Mouse (Mus musculus) spleen, adult 2 months (tissue): ENCODE data around the gene Cd244a. TPM values are rescaled to one million over a fixed set of nuclear protein-coding genes. Genes with fewer than 3 reads are reported as not detected.

Source experiments
- DNase-seq, 2 experiments: peaks; one replicate each; pipeline versions ENCODE4 v3.0.0 to v3.0.0-alpha.2; 2012 to 2021; ENCODE audit warnings: low spot score in 2 of 2, low read depth in 1 of 2
- H3K27ac ChIP-seq: fragments of 200-500 bp; 2 replicates; pipeline ENCODE4 v1.5.1; 2012; ENCODE audit warnings: low read length, inconsistent platforms; ENCODE audit not compliant: insufficient read depth
- H3K27me3 ChIP-seq: fragments of 200-500 bp; 2 replicates; pipeline ENCODE4 v1.6.1; 2012; ENCODE audit warnings: mild to moderate bottlenecking, moderate library complexity, low read length, inconsistent platforms; ENCODE audit not compliant: control insufficient read depth, insufficient read depth
- H3K36me3 ChIP-seq: fragments of 200-500 bp; 2 replicates; pipeline ENCODE4 v1.6.1; 2012; ENCODE audit warnings: mild to moderate bottlenecking, low read length, inconsistent platforms; ENCODE audit not compliant: control insufficient read depth, insufficient read depth
- H3K4me1 ChIP-seq: fragments of 200-500 bp; 2 replicates; pipeline ENCODE4 v1.6.1; 2011; ENCODE audit warnings: inconsistent platforms; ENCODE audit not compliant: control insufficient read depth, insufficient read depth, insufficient read length
- H3K4me3 ChIP-seq: fragments of 200-500 bp; 2 replicates; pipeline ENCODE4 v1.5.1; 2011; ENCODE audit warnings: mild to moderate bottlenecking, inconsistent platforms; ENCODE audit not compliant: insufficient read depth, insufficient read length; ENCODE audit errors: extremely low read depth
- CTCF ChIP-seq: fragments of 200-500 bp; IDR thresholded peaks from 2 replicates; pipeline ENCODE4 v1.5.1; 2011; ENCODE audit warnings: mild to moderate bottlenecking, inconsistent platforms; ENCODE audit not compliant: insufficient read depth, insufficient read length, insufficient replicate concordance; ENCODE audit errors: extremely low read depth
- POLR2A ChIP-seq: fragments of 200-500 bp; IDR thresholded peaks from 2 replicates; pipeline ENCODE4 v1.6.1; 2011; ENCODE audit warnings: low read depth, low read length, inconsistent platforms
- WGBS: fragments of 180-500 bp; shearing (Covaris S2); methylation state at CpG from one replicate; pipeline ENCODE4 v1.1.7; 2018; 5-methylcytosine and 5-hydroxymethylcytosine counted together
- polyA plus RNA-seq: library from polyadenylated mRNA; depleted of rRNA; stranded (reverse); fragments of >200 nt; gene quantifications from 2 replicates; pipeline ENCODE4 v1.2.3, GENCODE M21; 2012

The Cd244a gene
- polyA plus RNA-seq, 1 experiment: 6.8 TPM

GRCm38 (mm10) chr1:171610026-171610425, 51.0 kb downstream of the Cd244a start:
- Histone ChIP-seq H3K27me3 (no peaks in the 10 kb centered on the region), H3K4me3 (no peak overlapping the region), H3K36me3 (no peaks in the 10 kb centered on the region), H3K4me1 (peaks cover 2% of the 10 kb centered on the region; the same call in 1 of the 2 replicates), H3K27ac (no peak overlapping the region)
- TF ChIP-seq POLR2A: no peak
- TF ChIP-seq CTCF: peak; percentile 9; the same call in 1 of the 2 replicates
- WGBS: 89% methylated on average over 2 of the region's 2 CpGs
- DNase-seq: no peak

GRCm38 (mm10) chr1:171610781-171611180, 51.8 kb downstream of the Cd244a start:
- no peak for TF ChIP-seq POLR2A
- WGBS: 48% methylated on average over 1 of the region's 1 CpGs

GRCm38 (mm10) chr1:171613962-171614361, 55.0 kb downstream of the Cd244a start:
- WGBS: 18% methylated on average over 2 of the region's 2 CpGs
- Histone ChIP-seq H3K4me1 (peaks cover 24% of the 10 kb centered on the region; the same call in 1 of the 2 replicates), H3K27ac (no peak overlapping the region), H3K36me3 (no peaks in the 10 kb centered on the region), H3K4me3 (no peak overlapping the region), H3K27me3 (no peaks in the 10 kb centered on the region)
- peak in 1 of 2 experiments; percentile 26 for DNase-seq
- TF ChIP-seq CTCF (no peak), POLR2A (no peak)

More at GRCm38 (mm10) chr1:171610781-171611180, 51.8 kb downstream of the Cd244a start:
- peak in 1 of 2 experiments; percentile 27 for DNase-seq
- H3K36me3 ChIP-seq: no peaks in the 10 kb centered on the region
- H3K27ac ChIP-seq: no peak overlapping the region
- no peak overlapping the region for H3K4me3 ChIP-seq
- H3K27me3 ChIP-seq: no peaks in the 10 kb centered on the region
- H3K4me1 ChIP-seq: peaks cover under 1% of the 10 kb centered on the region; the same call in 1 of the 2 replicates

GRCm38 (mm10) chr1:171616881-171617515, 58.0 kb downstream of the Cd244a start:
- peak overlapping the region; percentile 24; the same call in 1 of the 2 replicates for H3K27ac ChIP-seq
- no peaks in the 10 kb centered on the region for H3K36me3 ChIP-seq
- no peak overlapping the region for H3K4me3 ChIP-seq
- H3K4me1 ChIP-seq: peaks cover 28% of the 10 kb centered on the region; the same call in 1 of the 2 replicates
- TF ChIP-seq CTCF (no peak), POLR2A (no peak)
- no peaks in the 10 kb centered on the region for H3K27me3 ChIP-seq
- 68% methylated on average over 11 of the region's 11 CpGs for WGBS
- DNase-seq: peak in 1 of 2 experiments; percentile 17

GRCm38 (mm10) chr1:171619001-171619400, 60.0 kb downstream of the Cd244a start:
- peaks cover 28% of the 10 kb centered on the region; the same call in 1 of the 2 replicates for H3K4me1 ChIP-seq
- 17% methylated on average over 8 of the region's 8 CpGs for WGBS
- H3K27me3 ChIP-seq: no peaks in the 10 kb centered on the region
- no peak overlapping the region for H3K4me3 ChIP-seq
- H3K27ac ChIP-seq: peak overlapping the region; percentile 86
- no peaks in the 10 kb centered on the region for H3K36me3 ChIP-seq
- peak; percentile 73 to 75 for DNase-seq
- TF ChIP-seq CTCF: no peak
- 0 out of 2 replicates have a peak, but pooled peaks have one; percentile 4 for TF ChIP-seq POLR2A

GRCm38 (mm10) chr1:171619645-171620044, 60.7 kb downstream of the Cd244a start:
- no peak overlapping the region for H3K27ac ChIP-seq
- no peak overlapping the region for H3K4me3 ChIP-seq
- peaks cover 28% of the 10 kb centered on the region; the same call in 1 of the 2 replicates for H3K4me1 ChIP-seq
- TF ChIP-seq POLR2A (no peak), CTCF (no peak)
- 10% methylated on average over 3 of the region's 3 CpGs for WGBS
- no peak for DNase-seq
- no peaks in the 10 kb centered on the region for H3K36me3 ChIP-seq
- H3K27me3 ChIP-seq: no peaks in the 10 kb centered on the region

- no peaks in the 10 kb centered on the region for H3K36me3 ChIP-seq
- 61% methylated on average over 6 of the region's 6 CpGs for WGBS
- DNase-seq: no peak
- H3K4me3 ChIP-seq: no peak overlapping the region
- TF ChIP-seq CTCF: no peak
- TF ChIP-seq POLR2A: no peak
- H3K27me3 ChIP-seq: no peaks in the 10 kb centered on the region
- peaks cover 28% of the 10 kb centered on the region; the same call in 1 of the 2 replicates for H3K4me1 ChIP-seq
- H3K27ac ChIP-seq: no peak overlapping the region
Measured at GRCm38 (mm10) chr1:171620091-171620490, 61.1 kb downstream of the Cd244a start.
